Mouse (Mus musculus): Measurements from ENCODE around the gene Tmem108. TPM values are rescaled to one million over a fixed set of nuclear protein-coding genes. Genes with fewer than 3 reads are reported as not detected.

Tmem108 gene
- polyA plus RNA-seq, 1 experiment from 2014 or later, result 9.6 TPM

- no peak overlapping the region for H3K27ac ChIP-seq
- H3K9ac ChIP-seq, result no peak overlapping the region
- H3K9me3 ChIP-seq, result no peaks in the 10 kb centered on the region
- ATAC-seq (ENCODE audit: insufficient number of reproducible peaks, insufficient read depth, low FRiP score, low TSS enrichment, low read depth), result no peak
- H3K4me2 ChIP-seq, result no peak overlapping the region
- H3K4me3 ChIP-seq, result no peak overlapping the region
- WGBS, result 76% methylated on average over 7 of the region's 7 CpGs
- H3K27me3 ChIP-seq, result peaks cover 28% of the 10 kb centered on the region
- H3K36me3 ChIP-seq, result no peaks in the 10 kb centered on the region
- H3K4me1 ChIP-seq, result peaks cover 14% of the 10 kb centered on the region
These were observed 3.4 kb downstream of the Tmem108 start for GRCm38 (mm10) chr9:103758246-103758645.

DNA sequence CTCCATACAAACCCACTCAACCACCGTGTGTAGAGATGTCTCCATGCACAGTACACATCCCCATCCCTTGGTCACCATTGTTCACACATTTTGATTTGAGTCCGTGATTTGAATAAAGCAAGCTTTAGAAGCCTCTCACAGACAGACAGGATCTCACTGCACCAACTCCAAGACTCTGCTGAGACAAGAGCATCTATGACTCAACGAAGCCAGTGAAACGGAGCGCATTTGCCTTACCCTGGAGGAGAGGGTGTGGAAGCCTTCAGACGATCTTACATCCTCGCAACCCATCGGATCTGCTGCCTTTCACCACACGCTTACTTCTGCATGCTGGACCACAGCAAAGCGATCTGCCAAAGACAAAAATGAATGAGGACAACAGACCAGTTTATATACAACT, 9.0 kb downstream of the Tmem108 start:
- WGBS, result 91% methylated on average over 10 of the region's 10 CpGs
- ATAC-seq (ENCODE audit: insufficient number of reproducible peaks, insufficient read depth, low FRiP score, low TSS enrichment, low read depth), result no peak
- Histone ChIP-seq H3K9ac (no peak overlapping the region), H3K4me3 (no peak overlapping the region), H3K27me3 (no peaks in the 10 kb centered on the region), H3K36me3 (no peaks in the 10 kb centered on the region), H3K9me3 (no peaks in the 10 kb centered on the region), H3K4me2 (no peak overlapping the region), H3K4me1 (peaks cover 7% of the 10 kb centered on the region), H3K27ac (no peak overlapping the region)

DNA sequence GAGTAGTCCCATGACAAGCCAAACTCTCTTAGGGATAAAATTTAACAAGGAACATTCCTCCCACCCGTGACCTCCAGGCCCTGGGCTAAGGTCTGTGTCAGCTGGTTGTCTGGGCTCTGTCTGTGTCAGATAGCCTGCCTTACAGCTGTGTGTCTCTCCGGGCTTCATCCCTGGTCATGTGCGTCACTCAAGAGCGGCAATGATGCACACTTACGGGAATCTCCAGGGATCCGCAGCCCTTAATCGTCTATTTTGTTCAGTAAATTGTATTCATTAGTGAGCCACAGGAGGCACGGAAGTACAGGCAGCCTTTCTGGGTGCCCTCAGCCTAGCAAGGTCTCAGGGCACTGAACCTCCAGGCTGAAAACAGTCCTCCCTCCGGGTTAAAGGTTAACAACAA, 10.1 kb downstream of the Tmem108 start:
- Histone ChIP-seq H3K36me3 (no peaks in the 10 kb centered on the region), H3K4me1 (peaks cover 7% of the 10 kb centered on the region), H3K9me3 (no peaks in the 10 kb centered on the region), H3K27me3 (no peaks in the 10 kb centered on the region), H3K9ac (no peak overlapping the region), H3K4me2 (no peak overlapping the region), H3K4me3 (no peak overlapping the region), H3K27ac (no peak overlapping the region)
- 27% methylated on average over 9 of the region's 9 CpGs for WGBS
- no peak for ATAC-seq (ENCODE audit: insufficient number of reproducible peaks, insufficient read depth, low FRiP score, low TSS enrichment, low read depth)

DNA sequence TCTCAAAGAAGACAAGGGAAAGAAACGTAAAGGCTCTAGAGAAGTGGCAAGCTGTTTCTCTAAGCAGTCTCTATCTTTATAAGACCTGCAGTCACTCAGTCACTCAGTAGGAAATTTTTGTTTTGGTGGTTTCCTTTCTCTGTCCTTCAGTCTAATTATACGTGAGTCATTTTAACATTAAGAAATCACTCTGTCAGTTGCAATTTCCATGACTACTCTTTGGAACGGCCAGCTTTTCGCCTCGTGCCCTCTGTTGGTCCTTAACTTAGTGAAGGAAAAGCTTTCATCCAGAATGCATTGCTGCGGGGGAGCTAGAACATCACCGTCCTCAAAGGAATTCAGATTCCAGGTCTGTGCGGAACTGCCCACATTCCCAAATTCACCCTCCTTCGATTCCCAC, 11.1 kb downstream of the Tmem108 start:
- ATAC-seq (ENCODE audit: insufficient number of reproducible peaks, insufficient read depth, low FRiP score, low TSS enrichment, low read depth), result no peak
- Histone ChIP-seq H3K4me1 (peaks cover 7% of the 10 kb centered on the region), H3K4me2 (no peak overlapping the region), H3K27ac (no peak overlapping the region), H3K27me3 (no peaks in the 10 kb centered on the region), H3K4me3 (no peak overlapping the region), H3K9me3 (no peaks in the 10 kb centered on the region), H3K36me3 (no peaks in the 10 kb centered on the region), H3K9ac (no peak overlapping the region)
- 71% methylated on average over 9 of the region's 9 CpGs for WGBS

DNA sequence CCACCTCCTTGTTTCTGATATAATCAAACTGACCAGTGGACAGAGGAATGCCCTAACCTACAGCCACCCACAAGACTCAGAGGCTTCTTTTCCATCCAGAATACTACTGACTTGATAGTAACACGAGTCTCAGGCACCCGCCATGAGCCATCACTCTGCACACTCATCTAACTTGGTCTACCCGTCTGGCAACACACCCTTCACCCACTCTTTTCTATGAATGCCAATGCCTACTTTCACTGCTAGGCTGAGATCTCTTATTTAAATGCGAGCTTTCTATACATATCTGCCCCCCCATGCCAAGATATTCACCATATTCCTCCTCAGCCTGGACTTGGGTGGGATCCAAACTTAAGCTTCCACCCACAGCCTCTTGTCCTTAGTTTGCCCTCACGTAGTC, 15.0 kb downstream of the Tmem108 start:
- Histone ChIP-seq H3K27ac (no peak overlapping the region), H3K9me3 (no peaks in the 10 kb centered on the region), H3K4me1 (peaks cover 9% of the 10 kb centered on the region), H3K4me3 (no peak overlapping the region), H3K9ac (no peak overlapping the region), H3K36me3 (no peaks in the 10 kb centered on the region), H3K4me2 (no peak overlapping the region), H3K27me3 (no peaks in the 10 kb centered on the region)
- ATAC-seq (ENCODE audit: insufficient number of reproducible peaks, insufficient read depth, low FRiP score, low TSS enrichment, low read depth), result no peak
- 92% methylated on average over 5 of the region's 5 CpGs for WGBS

DNA sequence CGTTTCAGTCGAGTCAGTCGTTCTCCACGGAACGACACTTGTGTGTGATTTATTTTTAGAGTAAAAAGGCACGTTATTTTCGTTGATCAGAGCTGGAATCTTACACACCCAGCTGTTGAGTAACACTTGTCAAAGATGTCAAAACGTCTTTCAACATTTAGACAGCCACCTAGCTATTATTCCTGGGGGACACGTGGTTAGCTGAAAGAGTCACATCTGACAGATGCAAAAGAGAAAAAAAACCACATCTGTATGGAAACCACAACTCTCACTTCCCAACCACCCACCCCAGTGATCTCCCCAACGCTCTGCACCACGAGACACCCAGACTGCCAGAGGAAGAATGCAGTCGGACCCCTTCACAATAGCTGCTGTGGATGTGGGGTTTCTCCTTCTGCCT, 21.5 kb downstream of the Tmem108 start:
- no peak for ATAC-seq (ENCODE audit: insufficient number of reproducible peaks, insufficient read depth, low FRiP score, low TSS enrichment, low read depth)

DNA sequence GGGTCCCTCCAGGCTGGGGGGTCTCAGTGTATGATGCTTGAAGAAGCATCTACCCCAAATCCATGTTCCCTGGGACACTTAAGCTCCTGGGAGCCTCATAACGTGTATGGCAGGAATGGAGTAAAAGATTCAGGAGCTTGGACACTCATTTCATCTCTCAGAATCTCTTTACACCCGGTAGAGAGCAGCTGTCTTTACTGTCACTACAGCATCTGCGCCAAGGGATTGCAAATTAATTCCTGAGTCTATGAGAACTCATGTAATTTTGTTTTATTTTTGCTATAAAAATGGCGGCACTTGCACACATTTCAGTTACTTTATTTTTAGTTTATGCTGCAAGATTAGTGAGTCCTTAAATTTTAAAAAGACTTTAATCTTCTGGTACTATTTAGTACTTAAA, 22.6 kb downstream of the Tmem108 start:
- ATAC-seq (ENCODE audit: insufficient number of reproducible peaks, insufficient read depth, low FRiP score, low TSS enrichment, low read depth), result no peak

More for the DNA sequence above, 21.5 kb downstream of the Tmem108 start:
- H3K27ac ChIP-seq, result no peak overlapping the region
- no peak overlapping the region for H3K4me2 ChIP-seq
- H3K27me3 ChIP-seq, result no peaks in the 10 kb centered on the region
- no peak overlapping the region for H3K9ac ChIP-seq
- H3K36me3 ChIP-seq, result no peaks in the 10 kb centered on the region
- H3K4me1 ChIP-seq, result peaks cover 11% of the 10 kb centered on the region
- 51% methylated on average over 12 of the region's 12 CpGs for WGBS
- 0 out of 2 replicates have a peak, but pooled peaks cover 4% of the 10 kb centered on the region for H3K9me3 ChIP-seq
- H3K4me3 ChIP-seq, result no peak overlapping the region

GRCm38 (mm10) chr9:103729716-103730115, 31.9 kb downstream of the Tmem108 start:
- H3K36me3 ChIP-seq, result no peaks in the 10 kb centered on the region
- H3K27me3 ChIP-seq, result no peaks in the 10 kb centered on the region
- peaks cover 12% of the 10 kb centered on the region for H3K4me1 ChIP-seq
- 81% methylated on average over 2 of the region's 2 CpGs for WGBS
- H3K4me3 ChIP-seq, result no peak overlapping the region
- H3K4me2 ChIP-seq, result no peak overlapping the region
- no peak overlapping the region for H3K27ac ChIP-seq
- no peaks in the 10 kb centered on the region for H3K9me3 ChIP-seq
- H3K9ac ChIP-seq, result no peak overlapping the region
- no peak for ATAC-seq (ENCODE audit: insufficient number of reproducible peaks, insufficient read depth, low FRiP score, low TSS enrichment, low read depth)

More for the DNA sequence above, 22.6 kb downstream of the Tmem108 start:
- H3K9me3 ChIP-seq, result 0 out of 2 replicates have a peak, but pooled peaks cover 4% of the 10 kb centered on the region
- no peaks in the 10 kb centered on the region for H3K27me3 ChIP-seq
- peaks cover 11% of the 10 kb centered on the region for H3K4me1 ChIP-seq
- no peak overlapping the region for H3K4me2 ChIP-seq
- H3K36me3 ChIP-seq, result no peaks in the 10 kb centered on the region
- H3K27ac ChIP-seq, result no peak overlapping the region
- no peak overlapping the region for H3K9ac ChIP-seq
- H3K4me3 ChIP-seq, result no peak overlapping the region
- WGBS, result 93% methylated on average over 4 of the region's 4 CpGs

GRCm38 (mm10) chr9:103726751-103727462, 34.7 kb downstream of the Tmem108 start:
- no peak for ATAC-seq (ENCODE audit: insufficient number of reproducible peaks, insufficient read depth, low FRiP score, low TSS enrichment, low read depth)
- Histone ChIP-seq H3K4me3 (no peak overlapping the region), H3K27me3 (no peaks in the 10 kb centered on the region), H3K9me3 (no peaks in the 10 kb centered on the region), H3K27ac (no peak overlapping the region), H3K4me1 (peaks cover 12% of the 10 kb centered on the region), H3K36me3 (no peaks in the 10 kb centered on the region), H3K9ac (no peak overlapping the region), H3K4me2 (no peak overlapping the region)
- WGBS, result 70% methylated on average over 16 of the region's 16 CpGs

DNA sequence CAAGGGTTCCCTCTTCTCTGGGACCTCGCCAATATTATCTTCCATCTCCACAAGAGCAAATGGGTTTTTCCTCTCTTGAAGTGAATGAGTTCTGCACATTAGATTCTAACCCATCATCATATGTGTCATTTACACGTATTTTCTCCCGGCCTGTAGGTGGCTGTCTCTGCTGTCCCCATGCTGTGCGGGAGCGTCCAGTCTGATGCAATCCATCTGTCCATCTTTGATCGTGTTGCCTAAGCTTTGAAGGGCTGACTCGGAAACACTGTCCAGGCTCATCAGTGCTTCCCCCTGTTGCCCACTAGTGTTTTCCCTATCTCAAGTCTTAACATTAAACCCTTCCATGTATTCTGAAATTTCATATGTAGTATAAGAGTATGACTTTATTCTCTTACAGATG, 36.1 kb downstream of the Tmem108 start:
- H3K27me3 ChIP-seq, result no peaks in the 10 kb centered on the region
- no peaks in the 10 kb centered on the region for H3K9me3 ChIP-seq
- no peak overlapping the region for H3K4me2 ChIP-seq
- no peak overlapping the region for H3K4me3 ChIP-seq
- no peaks in the 10 kb centered on the region for H3K36me3 ChIP-seq
- H3K9ac ChIP-seq, result no peak overlapping the region
- peaks cover 9% of the 10 kb centered on the region for H3K4me1 ChIP-seq
- no peak overlapping the region for H3K27ac ChIP-seq
- WGBS, result 78% methylated on average over 7 of the region's 7 CpGs
- no peak for ATAC-seq (ENCODE audit: insufficient number of reproducible peaks, insufficient read depth, low FRiP score, low TSS enrichment, low read depth)

DNA sequence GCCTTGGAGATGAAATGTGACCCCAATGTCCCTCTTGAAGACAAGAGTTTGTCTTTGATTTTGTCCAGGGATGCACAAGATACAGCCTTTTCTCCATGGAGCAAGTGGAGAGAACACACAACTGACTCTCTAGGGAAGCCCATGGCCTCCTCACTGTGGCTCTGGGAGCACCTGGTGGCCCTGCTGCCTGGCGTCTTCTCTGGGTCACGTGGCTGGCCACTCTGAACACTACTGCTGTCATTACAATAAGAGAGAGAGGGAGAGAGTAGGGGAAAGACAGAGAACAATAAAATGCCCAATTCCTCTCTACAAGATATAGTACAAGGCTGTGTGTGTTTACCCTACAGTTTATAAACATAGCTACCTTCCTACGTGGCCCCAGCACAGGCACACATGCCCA, 40.2 kb downstream of the Tmem108 start:
- ATAC-seq (ENCODE audit: insufficient number of reproducible peaks, insufficient read depth, low FRiP score, low TSS enrichment, low read depth), result no peak
- 88% methylated on average over 3 of the region's 3 CpGs for WGBS

DNA sequence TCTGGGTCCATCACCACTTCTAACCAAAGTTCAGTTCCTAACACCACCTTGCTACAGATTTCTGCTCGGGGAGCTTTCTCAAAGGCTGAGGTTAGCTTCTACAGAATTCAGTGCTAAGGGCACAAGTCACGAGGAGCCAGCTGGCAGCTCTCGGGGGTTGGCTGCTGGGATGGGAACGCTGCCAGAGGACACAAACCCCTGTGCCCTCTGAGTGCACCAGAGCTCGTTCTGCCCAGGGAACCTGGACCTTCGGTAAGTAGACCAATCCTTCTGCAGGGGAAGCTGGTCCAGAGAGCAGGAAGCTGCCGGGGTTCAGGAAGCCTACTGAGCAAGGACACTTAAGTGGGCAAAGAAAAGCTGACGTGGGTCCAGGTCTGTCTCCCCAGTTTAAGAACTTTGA, 40.6 kb downstream of the Tmem108 start:
- H3K27me3 ChIP-seq, result no peaks in the 10 kb centered on the region
- H3K4me3 ChIP-seq, result no peak overlapping the region
- 89% methylated on average over 8 of the region's 8 CpGs for WGBS
- H3K4me2 ChIP-seq, result no peak overlapping the region
- H3K36me3 ChIP-seq, result no peaks in the 10 kb centered on the region
- ATAC-seq (ENCODE audit: insufficient number of reproducible peaks, insufficient read depth, low FRiP score, low TSS enrichment, low read depth), result no peak
- H3K27ac ChIP-seq, result no peak overlapping the region
- no peak overlapping the region for H3K9ac ChIP-seq
- peaks cover 2% of the 10 kb centered on the region for H3K4me1 ChIP-seq
- H3K9me3 ChIP-seq, result no peaks in the 10 kb centered on the region

More for the DNA sequence above, 40.2 kb downstream of the Tmem108 start:
- H3K4me1 ChIP-seq, result peaks cover 6% of the 10 kb centered on the region
- H3K27ac ChIP-seq, result no peak overlapping the region
- H3K4me2 ChIP-seq, result no peak overlapping the region
- no peaks in the 10 kb centered on the region for H3K36me3 ChIP-seq
- H3K27me3 ChIP-seq, result no peaks in the 10 kb centered on the region
- no peaks in the 10 kb centered on the region for H3K9me3 ChIP-seq
- H3K9ac ChIP-seq, result no peak overlapping the region
- no peak overlapping the region for H3K4me3 ChIP-seq

Measured in embryonic facial prominence, embryonic 13.5 days (tissue).